Mouse (Mus musculus) CD8-positive naive resting alpha-beta T cell, adult 2 months (primary cell): ENCODE measurements around the gene Kif7.

Experiments used
- DNase-seq, 2 experiments: peaks; one replicate each; pipeline ENCODE4 v3.0.0; 2022; ENCODE audit warnings: low read depth in 2 of 2, low spot score in 2 of 2

Kif7 gene

GRCm38 (mm10) chr7:79727091-79727490, 11.6 kb upstream of the Kif7 start:
- peak; percentile 32 to 45 for DNase-seq

GRCm38 (mm10) chr7:79721386-79721977, 6.0 kb upstream of the Kif7 start:
- DNase-seq = peak; percentile 44 to 46

GRCm38 (mm10) chr7:79710831-79711230, 4.7 kb downstream of the Kif7 start:
- DNase-seq = no peak

GRCm38 (mm10) chr7:79710130-79710607, 5.4 kb downstream of the Kif7 start:
- no peak for DNase-seq

- no peak for DNase-seq
These were observed 10.3 kb downstream of the Kif7 start for GRCm38 (mm10) chr7:79705210-79705609.

- no peak for DNase-seq
These were observed 12.8 kb downstream of the Kif7 start for GRCm38 (mm10) chr7:79702755-79703154.

GRCm38 (mm10) chr7:79696495-79696894, 19.0 kb downstream of the Kif7 start:
- DNase-seq = no peak

- no peak for DNase-seq
These were observed 35.3 kb downstream of the Kif7 start for GRCm38 (mm10) chr7:79680231-79680630.

- DNase-seq = no peak
These were observed 36.3 kb downstream of the Kif7 start for GRCm38 (mm10) chr7:79679186-79679585.

- DNase-seq = no peak
These were observed 44.5 kb downstream of the Kif7 start for GRCm38 (mm10) chr7:79670900-79671604.

- DNase-seq = no peak
These were observed 48.8 kb downstream of the Kif7 start for GRCm38 (mm10) chr7:79666690-79667089.

- no peak for DNase-seq
These were observed 54.1 kb downstream of the Kif7 start for GRCm38 (mm10) chr7:79661253-79661890.

GRCm38 (mm10) chr7:79660291-79661150, 55.0 kb downstream of the Kif7 start:
- no peak for DNase-seq

GRCm38 (mm10) chr7:79659578-79660290, 55.8 kb downstream of the Kif7 start, which contains the start of gene Ticrr:
Gene Ticrr, plus strand, starts transcription at chr7:79660196.
- peak; percentile 96 to 97 for DNase-seq

GRCm38 (mm10) chr7:79654586-79654985, 60.9 kb downstream of the Kif7 start:
- no peak for DNase-seq

- no peak for DNase-seq
These were observed 61.3 kb downstream of the Kif7 start for GRCm38 (mm10) chr7:79654185-79654584.

- peak; percentile 26 to 49 for DNase-seq
These were observed 66.5 kb downstream of the Kif7 start for GRCm38 (mm10) chr7:79649005-79649404.
